Mouse (Mus musculus) E14TG2a.4 (cell line): Measurements from ENCODE around the gene Fem1b.

Source experiments
- CTCF ChIP-seq: conservative IDR thresholded peaks from 2 replicates; pipeline ENCODE4 v1.5.1; 2014; ENCODE audit warnings: low read length
- POU5F1 ChIP-seq: IDR thresholded peaks from 2 replicates; pipeline ENCODE4 v1.6.1; 2014; ENCODE audit warnings: low read length, borderline replicate concordance

DNA sequence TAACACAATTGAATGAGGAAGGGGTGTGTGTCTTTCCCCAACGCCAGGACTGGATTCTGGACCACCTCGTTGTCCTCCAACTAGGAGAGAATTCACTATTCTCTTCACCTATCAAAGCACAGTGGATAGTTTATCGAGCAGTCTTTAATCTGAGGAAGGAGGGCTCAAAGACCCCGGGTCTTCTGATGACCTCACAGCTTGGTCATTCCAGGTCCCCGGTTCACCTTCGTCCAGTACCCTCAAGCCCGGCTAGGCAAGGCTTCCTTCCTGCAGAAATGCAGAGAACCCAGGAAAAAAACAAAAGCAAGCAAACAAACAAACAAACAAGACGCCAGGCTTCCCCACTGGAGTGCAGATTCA is 26.4 kb upstream of the Fem1b start:
- TF ChIP-seq CTCF (no peak), POU5F1 (no peak)
